Mouse (Mus musculus) left cerebral cortex, adult 6 months (tissue): ENCODE results near the gene Kcnd2. TPM values are rescaled to one million over a fixed set of nuclear protein-coding genes. Genes with fewer than 3 reads are reported as not detected.

Experiments
- long read RNA-seq, 2 experiments: library from polyadenylated mRNA; unstranded; transcript quantifications; one replicate each; pipeline ENCODE4 v2.0.0; 2019 to 2020
- polyA plus RNA-seq: library from polyadenylated mRNA; unstranded; fragments of <200 nt; fragmentation: Nextera tagmentation; gene quantifications from 2 replicates; pipeline ENCODE4 v1.2.3, GENCODE M21; 2021

Gene Kcnd2
- polyA plus RNA-seq, result 14.1 and 16.0 TPM in 2 replicates
- long read RNA-seq, experiment 1, partial matches to known transcripts, result 7 of 30 reads
- long read RNA-seq, experiment 1, other reads (novel, unspliced or antisense), result 23 of 30 reads
- long read RNA-seq, experiment 2, partial matches to known transcripts, result 14 of 38 reads
- long read RNA-seq, experiment 2, other reads (novel, unspliced or antisense), result 24 of 38 reads

DNA sequence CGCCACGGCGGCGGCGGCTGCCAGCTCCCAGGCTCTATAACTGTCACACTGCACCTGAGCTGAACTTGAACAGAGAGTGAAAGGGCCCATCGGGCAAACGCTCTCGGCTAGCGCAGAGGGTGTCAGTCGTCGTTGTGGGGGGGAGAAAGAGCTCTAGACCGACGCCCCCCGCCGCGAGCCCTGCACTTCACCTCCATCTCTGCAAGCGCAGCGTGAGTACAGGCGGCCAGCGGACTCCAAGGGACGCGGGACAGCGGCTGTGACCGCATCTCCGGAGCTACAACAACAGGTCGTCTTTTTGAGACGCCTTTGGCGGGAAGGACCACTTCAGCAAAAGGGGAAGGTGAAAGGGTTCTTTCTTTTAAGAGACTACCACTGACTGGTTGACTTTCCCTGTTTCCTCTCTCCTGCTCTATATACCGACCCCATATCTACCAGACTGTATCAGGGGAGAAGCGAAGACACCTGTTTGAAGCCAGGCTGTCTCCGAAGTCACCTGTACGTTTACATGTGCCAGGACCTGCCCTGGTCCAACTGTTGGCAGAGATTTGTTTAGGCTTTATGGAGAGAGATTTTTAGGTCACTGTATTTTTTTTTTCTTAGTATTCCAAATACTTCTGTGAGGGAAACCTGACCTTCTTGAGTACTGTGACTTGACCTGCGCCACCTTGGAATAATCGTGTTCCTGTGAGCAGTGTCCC, at the start of gene Kcnd2:
TSS of gene Kcnd2 (plus strand) at position 13 of the 701 bp plus-strand sequence.

